Mouse (Mus musculus): ENCODE data around the gene Cdh13.

DNA sequence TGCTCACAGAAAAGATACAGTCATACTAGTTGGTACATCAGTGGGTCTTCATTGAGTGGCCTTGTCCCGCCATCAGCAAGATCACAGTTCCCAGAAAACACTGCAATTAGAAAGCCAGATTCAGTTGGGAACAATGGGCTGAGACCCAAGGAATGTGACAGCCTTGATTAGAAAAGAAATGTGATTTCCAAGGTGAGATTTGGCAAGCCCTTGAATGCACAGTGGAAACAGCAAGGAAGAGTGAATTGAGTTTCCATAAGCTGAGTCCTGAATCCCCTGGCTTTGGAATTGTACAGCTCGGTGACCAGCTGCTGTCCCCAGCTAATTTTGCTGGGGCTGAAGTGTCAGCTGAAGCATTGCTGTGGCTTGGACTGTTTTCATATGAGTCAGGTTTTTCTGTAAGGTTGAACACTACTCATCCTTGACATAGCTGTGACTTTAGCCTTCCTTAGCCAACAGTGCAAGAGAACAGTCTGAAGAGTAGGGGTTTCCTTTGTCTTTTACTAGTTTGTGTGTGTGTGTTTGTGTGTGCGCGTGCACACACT, 133.3 kb downstream of the Cdh13 start:
- TF ChIP-seq CTCF (IDR thresholded peaks at IDR 0.05; ENCODE audit: control insufficient read depth, insufficient read depth, insufficient read length) (no peak), USF1 (IDR thresholded peaks at IDR 0.05; ENCODE audit: low read depth) (no peak)
